Mouse (Mus musculus): ENCODE results near the gene Ak1. TPM values are rescaled to one million over a fixed set of nuclear protein-coding genes. Genes with fewer than 3 reads are reported as not detected.

Gene Ak1
- total and polyA plus RNA-seq, 2 experiments from 2014 or later = 107 to 114 TPM

DNA sequence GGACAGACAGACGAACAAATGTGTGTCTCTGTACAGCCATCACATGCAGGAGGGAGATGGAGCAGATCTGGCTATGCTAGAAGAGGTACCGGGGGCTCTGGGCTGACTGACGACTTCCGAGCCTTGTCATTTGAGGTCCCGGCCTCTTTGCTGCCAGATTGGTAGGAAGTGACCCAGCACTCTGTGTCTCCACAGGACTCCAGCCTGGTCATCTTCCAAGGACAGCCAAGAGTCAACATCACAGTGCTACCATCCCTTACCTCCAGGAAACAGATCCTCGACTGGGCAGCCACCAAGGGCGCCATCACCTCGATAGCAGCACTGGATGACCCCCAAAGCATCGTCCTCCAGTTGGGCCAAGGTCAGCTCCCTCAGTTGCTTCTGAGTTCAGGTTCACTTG is 49.6 kb downstream of the Ak1 start:
- H3K9ac ChIP-seq (replicated peaks; ENCODE audit: low read length, poor library complexity, severe bottlenecking) = no peak overlapping the region
- ATAC-seq (ENCODE audit: low FRiP score) (no peak), DNase-seq (ENCODE audit: low spot score) (no peak)
- H3K27me3 ChIP-seq (ENCODE audit: insufficient read depth, low read length) = no peaks in the 10 kb centered on the region
- H3K27ac ChIP-seq (ENCODE audit: low read depth, low read length) = no peak overlapping the region
- H3K36me3 ChIP-seq (ENCODE audit: insufficient read depth, low read length) = no peaks in the 10 kb centered on the region
- H3K4me2 ChIP-seq (ENCODE audit: low read depth, low read length, poor library complexity, severe bottlenecking) = no peak overlapping the region
- WGBS = 90% methylated on average over 9 of the region's 9 CpGs
- H3K4me3 ChIP-seq (ENCODE audit: low read depth, low read length) = no peak overlapping the region
- no peak for TF ChIP-seq CTCF (IDR thresholded peaks at IDR 0.05)
- H3K9me3 ChIP-seq (ENCODE audit: low read length) = no peaks in the 10 kb centered on the region
- H3K4me1 ChIP-seq (ENCODE audit: insufficient read depth, low read length) = no peaks in the 10 kb centered on the region

DNA sequence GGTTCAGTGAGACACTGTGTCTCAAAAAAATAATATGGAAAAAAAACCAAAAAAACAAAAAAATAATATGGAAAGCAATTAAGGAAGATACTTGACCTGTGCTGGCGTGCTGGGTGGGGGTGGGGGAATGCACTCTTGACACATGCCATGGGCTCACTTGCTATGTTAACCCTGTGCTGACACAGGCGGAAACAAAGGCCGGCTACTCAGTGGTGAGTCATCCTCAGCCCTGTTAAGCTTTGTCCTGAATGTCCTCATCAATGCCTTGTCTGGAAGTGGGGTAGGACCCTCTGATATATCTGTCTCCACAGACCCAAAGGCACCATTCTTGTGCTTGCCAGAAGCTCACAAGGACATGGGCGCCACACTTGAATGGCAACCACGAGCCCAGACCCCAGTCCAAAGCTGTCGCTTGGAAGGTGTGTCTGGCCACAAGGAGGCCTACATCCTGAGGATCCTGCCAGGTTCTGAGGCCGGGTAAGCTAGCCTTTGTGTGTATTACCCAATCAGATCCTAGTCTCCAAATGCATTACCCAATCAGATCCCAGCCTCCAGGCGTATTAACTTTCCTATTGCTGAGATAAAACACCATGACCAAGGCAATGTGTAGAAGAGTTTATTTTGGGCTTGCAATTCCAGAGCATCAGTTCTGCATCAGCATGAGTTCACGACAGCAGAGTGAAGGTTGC is 50.5 kb downstream of the Ak1 start:
- TF ChIP-seq CTCF (IDR thresholded peaks at IDR 0.05) = no peak
- Histone ChIP-seq H3K4me2 (ENCODE audit: low read depth, low read length, poor library complexity, severe bottlenecking) (no peak overlapping the region), H3K9me3 (ENCODE audit: low read length) (no peaks in the 10 kb centered on the region), H3K4me1 (ENCODE audit: insufficient read depth, low read length) (no peaks in the 10 kb centered on the region), H3K27me3 (ENCODE audit: insufficient read depth, low read length) (no peaks in the 10 kb centered on the region), H3K27ac (ENCODE audit: low read depth, low read length) (no peak overlapping the region), H3K4me3 (ENCODE audit: low read depth, low read length) (no peak overlapping the region), H3K9ac (replicated peaks; ENCODE audit: low read length, poor library complexity, severe bottlenecking) (no peak overlapping the region), H3K36me3 (ENCODE audit: insufficient read depth, low read length) (no peaks in the 10 kb centered on the region)
- DNase-seq (ENCODE audit: low spot score) = no peak
- 62% methylated on average over 9 of the region's 9 CpGs for WGBS
- no peak for ATAC-seq (ENCODE audit: low FRiP score)

DNA sequence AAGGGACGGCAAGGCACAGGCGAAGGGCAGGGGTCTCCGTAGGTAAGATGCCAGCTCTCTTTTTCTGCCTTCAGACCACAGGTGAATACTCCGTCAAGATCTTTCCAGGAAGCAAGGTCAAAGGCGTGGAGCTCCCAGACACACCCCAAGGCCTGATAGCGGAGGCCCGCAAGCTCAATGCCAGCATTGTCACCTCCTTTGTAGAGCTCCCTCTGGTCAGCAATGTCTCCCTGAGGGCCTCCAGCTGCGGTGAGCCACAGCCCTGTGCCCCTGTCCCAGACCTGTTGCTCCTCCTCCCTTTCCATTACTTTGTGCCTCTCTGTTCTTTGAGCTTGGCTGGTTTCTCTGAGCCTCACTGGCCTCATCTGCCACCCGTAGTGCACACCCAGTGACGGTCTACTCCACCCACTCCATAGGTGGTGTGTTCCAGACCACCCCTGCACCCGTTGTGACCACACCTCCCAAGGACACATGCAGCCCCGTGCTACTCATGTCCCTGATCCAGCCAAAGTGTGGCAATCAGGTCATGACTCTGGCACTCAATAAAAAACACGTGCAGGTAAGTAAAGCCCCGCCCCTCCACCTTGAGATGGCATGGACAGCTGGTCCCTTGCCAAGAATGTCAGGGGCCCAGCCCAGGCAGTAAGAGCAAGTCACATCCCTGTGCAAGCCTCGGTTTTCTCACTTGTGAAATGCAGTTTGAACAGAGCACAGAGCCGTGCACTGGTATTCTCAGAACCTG is 51.8 kb downstream of the Ak1 start:
- Histone ChIP-seq H3K4me3 (ENCODE audit: low read depth, low read length) (no peak overlapping the region), H3K27ac (ENCODE audit: low read depth, low read length) (no peak overlapping the region), H3K36me3 (ENCODE audit: insufficient read depth, low read length) (no peaks in the 10 kb centered on the region), H3K4me2 (ENCODE audit: low read depth, low read length, poor library complexity, severe bottlenecking) (no peak overlapping the region), H3K4me1 (ENCODE audit: insufficient read depth, low read length) (no peaks in the 10 kb centered on the region), H3K9ac (replicated peaks; ENCODE audit: low read length, poor library complexity, severe bottlenecking) (no peak overlapping the region), H3K27me3 (ENCODE audit: insufficient read depth, low read length) (no peaks in the 10 kb centered on the region), H3K9me3 (ENCODE audit: low read length) (no peaks in the 10 kb centered on the region)
- DNase-seq (ENCODE audit: low spot score) = no peak
- TF ChIP-seq CTCF (IDR thresholded peaks at IDR 0.05) = no peak
- no peak for ATAC-seq (ENCODE audit: low FRiP score)
- WGBS = 84% methylated on average over 16 of the region's 16 CpGs

DNA sequence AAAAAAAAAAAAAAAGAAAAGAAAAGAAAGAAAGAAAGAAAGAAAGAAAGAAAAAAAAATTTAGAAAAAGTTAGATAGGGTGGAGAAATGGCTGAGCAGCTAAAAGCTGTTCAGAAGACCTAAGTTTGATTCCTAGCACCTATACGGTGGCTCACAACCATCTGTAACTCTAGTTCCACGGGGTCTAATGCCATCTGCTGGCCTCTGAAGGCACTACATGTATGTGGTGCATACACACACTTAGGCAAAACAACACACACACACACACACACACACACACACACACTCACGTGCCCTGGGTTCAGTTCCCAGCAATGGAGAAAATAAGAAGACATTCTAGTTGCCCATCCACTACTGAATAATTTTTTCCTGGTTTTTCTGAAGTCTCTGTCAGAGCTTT is 55.3 kb downstream of the Ak1 start:
- no peaks in the 10 kb centered on the region for H3K9me3 ChIP-seq (ENCODE audit: low read length)
- H3K4me2 ChIP-seq (ENCODE audit: low read depth, low read length, poor library complexity, severe bottlenecking) = no peak overlapping the region
- DNase-seq (ENCODE audit: low spot score) (no peak), ATAC-seq (ENCODE audit: low FRiP score) (no peak)
- H3K9ac ChIP-seq (replicated peaks; ENCODE audit: low read length, poor library complexity, severe bottlenecking) = no peak overlapping the region
- H3K27me3 ChIP-seq (ENCODE audit: insufficient read depth, low read length) = no peaks in the 10 kb centered on the region
- no peak for TF ChIP-seq CTCF (IDR thresholded peaks at IDR 0.05)
- WGBS = 94% methylated on average over 3 of the region's 3 CpGs
- peaks cover 3% of the 10 kb centered on the region; the same call in 1 of the 2 replicates for H3K36me3 ChIP-seq (ENCODE audit: insufficient read depth, low read length)
- no peaks in the 10 kb centered on the region for H3K4me1 ChIP-seq (ENCODE audit: insufficient read depth, low read length)
- H3K27ac ChIP-seq (ENCODE audit: low read depth, low read length) = no peak overlapping the region
- no peak overlapping the region for H3K4me3 ChIP-seq (ENCODE audit: low read depth, low read length)

DNA sequence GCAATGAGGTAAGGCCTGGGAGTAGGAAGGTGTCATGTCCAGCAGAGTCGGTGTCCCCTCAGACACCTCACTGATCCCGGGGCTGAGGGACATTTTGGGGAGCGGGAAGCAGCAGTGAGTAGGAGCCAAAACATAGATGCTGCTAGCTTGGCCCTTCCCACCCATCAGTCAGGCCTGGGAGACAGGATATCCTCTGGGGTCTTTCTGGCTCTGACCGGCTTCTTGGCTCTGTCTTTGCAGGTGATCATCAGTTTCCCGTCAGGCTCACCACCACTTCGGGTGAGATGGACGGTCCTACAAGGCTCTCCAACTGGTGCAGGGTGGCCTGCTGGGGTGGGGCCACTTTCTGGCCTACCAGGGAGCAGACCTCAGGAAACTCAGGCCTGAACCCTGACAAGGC is 56.1 kb downstream of the Ak1 start:
- Histone ChIP-seq H3K27me3 (ENCODE audit: insufficient read depth, low read length) (no peaks in the 10 kb centered on the region), H3K27ac (ENCODE audit: low read depth, low read length) (no peak overlapping the region), H3K4me1 (ENCODE audit: insufficient read depth, low read length) (no peaks in the 10 kb centered on the region), H3K9ac (replicated peaks; ENCODE audit: low read length, poor library complexity, severe bottlenecking) (no peak overlapping the region), H3K36me3 (ENCODE audit: insufficient read depth, low read length) (peaks cover 8% of the 10 kb centered on the region; the same call in 1 of the 2 replicates), H3K9me3 (ENCODE audit: low read length) (no peaks in the 10 kb centered on the region), H3K4me3 (ENCODE audit: low read depth, low read length) (no peak overlapping the region), H3K4me2 (ENCODE audit: low read depth, low read length, poor library complexity, severe bottlenecking) (no peak overlapping the region)
- DNase-seq (ENCODE audit: low spot score) = no peak
- 95% methylated on average over 7 of the region's 7 CpGs for WGBS
- ATAC-seq (ENCODE audit: low FRiP score) = no peak
- TF ChIP-seq CTCF (IDR thresholded peaks at IDR 0.05) = no peak

DNA sequence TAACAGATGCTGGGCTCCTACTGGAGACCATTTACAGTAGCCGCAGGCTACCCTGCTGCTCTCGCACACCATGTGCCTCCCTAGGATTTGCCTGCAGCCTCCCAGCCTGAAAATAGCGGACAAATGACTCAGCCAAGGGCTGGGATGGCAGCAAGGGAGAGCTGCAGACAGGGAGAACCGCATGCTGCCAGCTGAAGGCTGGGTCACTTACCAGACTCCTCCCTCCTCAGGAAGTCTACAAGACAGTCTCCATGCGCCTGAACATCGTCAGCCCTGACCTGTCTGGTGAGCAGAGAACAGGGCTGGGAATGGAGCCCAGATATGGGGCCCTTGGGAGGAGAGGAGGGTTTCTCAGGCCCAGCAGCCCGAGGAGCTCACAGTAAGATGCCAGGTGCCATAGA is 58.5 kb downstream of the Ak1 start:
- DNase-seq (ENCODE audit: low spot score) (no peak), ATAC-seq (ENCODE audit: low FRiP score) (no peak)
- no peak for TF ChIP-seq CTCF (IDR thresholded peaks at IDR 0.05)
- H3K9ac ChIP-seq (replicated peaks; ENCODE audit: low read length, poor library complexity, severe bottlenecking) = no peak overlapping the region
- H3K4me2 ChIP-seq (ENCODE audit: low read depth, low read length, poor library complexity, severe bottlenecking) = no peak overlapping the region
- no peaks in the 10 kb centered on the region for H3K27me3 ChIP-seq (ENCODE audit: insufficient read depth, low read length)
- H3K4me3 ChIP-seq (ENCODE audit: low read depth, low read length) = no peak overlapping the region
- no peaks in the 10 kb centered on the region for H3K4me1 ChIP-seq (ENCODE audit: insufficient read depth, low read length)
- H3K9me3 ChIP-seq (ENCODE audit: low read length) = no peaks in the 10 kb centered on the region
- no peak overlapping the region for H3K27ac ChIP-seq (ENCODE audit: low read depth, low read length)
- H3K36me3 ChIP-seq (ENCODE audit: insufficient read depth, low read length) = peaks cover 27% of the 10 kb centered on the region
- WGBS = 57% methylated on average over 7 of the region's 7 CpGs

Measured in midbrain, postnatal 0 days (tissue).